Mouse (Mus musculus) bone marrow, adult 2 months (tissue): ENCODE data around the gene Mbd4.
"Not testable (repeated sequence)": the region's sequence is repeated elsewhere in the genome, so short reads cannot be mapped to it uniquely, and the experiment has no call there.

Experiments used
- CTCF ChIP-seq: fragments of 200-500 bp; IDR thresholded peaks from 2 replicates; pipeline ENCODE4 v1.5.1; 2011; ENCODE audit warnings: low read length, control low read depth; ENCODE audit not compliant: control insufficient read depth, insufficient read depth
- POLR2A ChIP-seq: fragments of 200-500 bp; IDR thresholded peaks from 2 replicates; pipeline ENCODE4 v1.6.1; 2011; ENCODE audit warnings: low read depth, mild to moderate bottlenecking, control low read depth, low read length, borderline replicate concordance; ENCODE audit not compliant: control insufficient read depth

- TF ChIP-seq CTCF = peak; percentile 69
- TF ChIP-seq POLR2A = not testable (repeated sequence)
These were observed 29.2 kb downstream of the Mbd4 start for GRCm38 (mm10) chr6:115823850-115824464.
